Mouse (Mus musculus) kidney, postnatal 10 days (tissue): ENCODE measurements around the gene Rnf157.
"Not testable (repeated sequence)": the region's sequence is repeated elsewhere in the genome, so short reads cannot be mapped to it uniquely, and the experiment has no call there.

Experiments used
- DNase-seq: peaks from one replicate; pipeline ENCODE4 v3.0.0; 2021; ENCODE audit warnings: mixed read lengths

The Rnf157 gene

GRCm38 (mm10) chr11:116416196-116416943 lies 3.5 kb upstream of the Rnf157 start:
- DNase-seq = no peak

GRCm38 (mm10) chr11:116413631-116414022 lies 795 bp upstream of the Rnf157 start:
- no peak for DNase-seq

- peak; percentile 55 for DNase-seq
Measured at GRCm38 (mm10) chr11:116412028-116412827, 604 bp downstream of the Rnf157 start.

GRCm38 (mm10) chr11:116411582-116411981 lies 1.2 kb downstream of the Rnf157 start:
- no peak for DNase-seq

GRCm38 (mm10) chr11:116410415-116410814 lies 2.4 kb downstream of the Rnf157 start:
- DNase-seq = not testable (repeated sequence)

GRCm38 (mm10) chr11:116409008-116409407 lies 3.8 kb downstream of the Rnf157 start:
- no peak for DNase-seq

GRCm38 (mm10) chr11:116406231-116406728 lies 6.6 kb downstream of the Rnf157 start:
- DNase-seq = no peak

GRCm38 (mm10) chr11:116405601-116406000 lies 7.2 kb downstream of the Rnf157 start:
- no peak for DNase-seq

- DNase-seq = peak; percentile 46
Measured at GRCm38 (mm10) chr11:116400560-116400959, 12.3 kb downstream of the Rnf157 start.

- no peak for DNase-seq
Measured at GRCm38 (mm10) chr11:116398348-116398677, 14.5 kb downstream of the Rnf157 start.

- DNase-seq = no peak
Measured at GRCm38 (mm10) chr11:116397517-116398347, 15.1 kb downstream of the Rnf157 start.

- DNase-seq = no peak
Measured at GRCm38 (mm10) chr11:116396934-116397330, 15.9 kb downstream of the Rnf157 start.

GRCm38 (mm10) chr11:116396276-116396933 lies 16.4 kb downstream of the Rnf157 start:
- DNase-seq = peak; percentile 33

- no peak for DNase-seq
Measured at GRCm38 (mm10) chr11:116394769-116395168, 18.1 kb downstream of the Rnf157 start.

GRCm38 (mm10) chr11:116388841-116389480 lies 23.9 kb downstream of the Rnf157 start:
- peak; percentile 67 for DNase-seq

GRCm38 (mm10) chr11:116387086-116388071 lies 25.5 kb downstream of the Rnf157 start:
- peak; percentile 67 for DNase-seq

- DNase-seq = no peak
Measured at GRCm38 (mm10) chr11:116385999-116386398, 26.8 kb downstream of the Rnf157 start.

GRCm38 (mm10) chr11:116384171-116384570 lies 28.7 kb downstream of the Rnf157 start:
- DNase-seq = no peak

- not testable (repeated sequence) for DNase-seq
Measured at GRCm38 (mm10) chr11:116383070-116383469, 29.8 kb downstream of the Rnf157 start.

- DNase-seq = no peak
Measured at GRCm38 (mm10) chr11:116380767-116381166, 32.1 kb downstream of the Rnf157 start.

GRCm38 (mm10) chr11:116379530-116379929 lies 33.3 kb downstream of the Rnf157 start:
- DNase-seq = no peak
